Mouse (Mus musculus): ENCODE results near the gene Slc7a8.
A peak's percentile ranks its signal among the peaks of the same experiment; 100 is the strongest.
"Not testable (repeated sequence)": the region's sequence is repeated elsewhere in the genome, so short reads cannot be mapped to it uniquely, and the experiment has no call there.

Slc7a8 gene

DNA sequence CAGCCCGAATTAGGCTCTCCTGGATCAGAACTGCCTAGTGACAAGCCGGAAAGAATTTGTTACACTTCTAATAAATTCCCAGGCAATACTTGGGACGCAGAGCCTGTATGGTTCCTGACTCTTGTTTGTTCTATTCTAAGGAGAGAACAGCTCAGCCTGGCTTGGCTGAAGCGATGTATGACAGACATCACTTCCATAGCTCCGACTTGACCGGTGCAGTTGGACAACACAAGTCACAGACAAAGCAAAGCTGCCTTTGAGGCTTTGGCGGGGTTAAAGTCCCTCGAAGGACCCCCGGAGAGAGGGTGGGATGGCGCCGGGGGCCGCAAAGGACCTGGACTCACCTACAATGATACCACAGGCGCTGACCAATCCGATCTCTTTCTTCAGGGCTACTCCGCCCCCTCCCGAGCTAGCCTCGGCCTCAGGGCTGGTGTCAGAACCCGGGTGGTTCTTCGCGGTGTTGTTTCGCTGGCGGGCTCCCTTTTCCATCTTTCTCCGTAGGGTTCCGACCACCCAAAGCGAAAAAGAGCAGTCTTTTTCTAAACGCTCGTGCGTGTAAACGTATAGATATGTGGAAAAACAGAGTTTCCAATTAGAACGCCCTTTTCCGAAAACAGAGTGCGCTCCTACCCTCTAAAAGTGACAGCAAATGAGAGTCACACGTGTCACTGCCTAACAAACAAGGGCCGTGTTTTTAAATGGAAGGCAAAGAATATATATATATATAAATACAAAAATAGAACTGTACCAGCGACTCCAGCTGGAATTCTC is 723 bp downstream of the Slc7a8 start:
- DNase-seq (ENCODE audit: low spot score in 2 of 2), result peak; percentile 73 to 76

DNA sequence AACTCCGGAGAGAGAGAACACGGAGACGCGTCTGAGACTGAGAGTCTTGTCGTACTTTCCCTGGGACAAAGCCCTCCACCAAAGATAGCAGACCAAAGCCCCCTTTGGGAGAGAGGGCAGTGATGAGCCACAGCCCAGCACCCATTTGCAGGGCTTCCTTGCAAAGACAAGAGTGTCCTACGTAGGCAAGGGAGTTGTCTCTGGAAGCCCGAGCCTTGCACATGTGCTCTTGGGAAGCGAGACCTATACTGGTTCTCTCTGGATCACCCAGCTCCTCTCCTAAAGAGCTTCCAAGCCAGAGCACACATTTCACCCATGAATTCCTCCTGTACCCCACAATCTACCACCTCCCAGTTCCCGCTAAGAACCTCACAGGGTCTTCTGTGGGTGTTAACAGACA is 1.7 kb downstream of the Slc7a8 start:
- DNase-seq (ENCODE audit: low spot score in 2 of 2), result peak in 1 of 2 experiments; percentile 24

DNA sequence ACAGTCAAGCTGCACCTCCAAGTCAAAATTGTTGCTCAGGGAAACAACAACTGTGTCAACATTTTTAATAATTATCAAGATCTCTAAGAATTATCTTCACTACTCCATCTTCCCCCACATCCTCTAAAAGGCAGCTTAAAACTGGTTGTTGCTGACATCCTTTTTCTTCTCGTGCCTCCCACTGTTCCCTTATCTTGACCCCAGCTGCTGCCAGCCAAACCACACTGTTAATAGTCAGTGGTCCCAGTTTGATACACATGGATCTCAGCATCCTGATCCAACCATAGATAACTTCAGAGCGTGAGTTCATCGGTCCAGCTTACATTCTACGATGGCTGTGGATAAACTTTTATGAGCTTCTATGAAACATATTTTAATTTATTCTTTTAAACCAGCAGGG is 3.9 kb downstream of the Slc7a8 start:
- DNase-seq (ENCODE audit: low spot score in 2 of 2), result no peak

DNA sequence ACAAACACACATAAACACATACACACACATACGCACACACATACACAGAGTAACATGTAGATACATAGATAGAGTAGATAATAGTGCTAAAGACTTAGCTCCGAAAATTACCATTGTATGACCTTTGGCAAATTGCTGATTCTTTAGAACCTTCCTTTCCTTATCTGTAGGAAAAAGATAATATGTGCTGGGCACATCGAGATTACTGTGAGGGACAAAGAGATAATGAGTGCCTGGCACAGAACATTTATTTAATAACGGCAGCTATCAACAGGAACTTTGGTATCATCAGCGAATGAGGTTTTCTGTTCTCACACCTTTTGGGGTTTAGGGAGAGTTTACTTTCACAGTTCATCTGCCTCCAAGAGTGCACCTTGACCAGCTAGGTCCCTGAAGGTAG is 5.0 kb downstream of the Slc7a8 start:
- no peak for DNase-seq (ENCODE audit: low spot score in 2 of 2)

DNA sequence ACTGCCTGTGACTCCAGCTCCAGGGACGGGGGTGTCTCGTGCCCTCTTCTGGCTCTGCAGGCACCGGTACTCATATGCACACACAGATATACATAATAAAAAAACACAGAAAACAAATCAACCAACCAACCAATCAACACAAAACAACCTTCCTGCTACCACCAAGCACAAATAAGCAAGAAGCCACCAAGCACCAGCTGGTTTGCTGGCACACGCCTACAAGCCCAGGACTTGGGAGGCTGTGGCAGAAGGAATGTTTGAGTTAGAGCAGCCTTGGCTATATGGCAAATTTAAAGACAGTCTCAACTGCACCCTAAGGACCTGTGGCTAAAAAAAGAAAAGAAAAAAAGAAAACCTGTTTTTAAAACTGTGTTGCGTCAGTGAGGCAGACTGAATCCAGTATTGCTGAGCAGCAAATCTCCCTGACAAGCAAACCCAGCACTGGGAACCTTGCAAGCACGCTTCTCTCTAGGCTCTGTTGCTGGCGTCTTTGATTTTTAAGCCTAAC is 6.2 kb downstream of the Slc7a8 start:
- DNase-seq (ENCODE audit: low spot score in 2 of 2), result no peak

DNA sequence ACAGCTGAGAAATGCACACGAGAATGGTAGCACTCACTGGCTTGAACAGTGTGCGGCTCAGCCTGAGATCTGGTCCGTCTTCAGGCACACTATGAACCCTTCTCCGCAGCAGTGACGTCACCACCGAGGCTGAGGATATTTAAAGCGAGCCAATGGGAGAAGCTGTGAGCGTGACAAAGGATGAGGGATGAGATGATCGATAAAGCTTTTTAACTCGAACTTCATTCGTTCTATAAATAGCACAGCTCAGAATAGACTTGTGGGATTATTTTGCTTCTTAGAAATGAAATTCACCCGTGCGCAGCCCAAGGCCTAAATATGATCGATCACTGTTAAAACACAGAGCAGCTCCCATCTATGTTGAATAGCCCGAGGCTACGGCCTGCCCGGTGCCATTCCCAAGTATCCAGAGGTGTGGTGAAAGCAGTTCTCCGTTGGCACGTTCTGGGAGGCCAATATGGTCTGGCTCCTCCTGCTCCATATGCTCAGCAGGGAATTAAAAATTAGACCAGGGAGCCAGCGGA is 9.4 kb downstream of the Slc7a8 start:
- peak; percentile 65 to 76 for DNase-seq (ENCODE audit: low spot score in 2 of 2)

DNA sequence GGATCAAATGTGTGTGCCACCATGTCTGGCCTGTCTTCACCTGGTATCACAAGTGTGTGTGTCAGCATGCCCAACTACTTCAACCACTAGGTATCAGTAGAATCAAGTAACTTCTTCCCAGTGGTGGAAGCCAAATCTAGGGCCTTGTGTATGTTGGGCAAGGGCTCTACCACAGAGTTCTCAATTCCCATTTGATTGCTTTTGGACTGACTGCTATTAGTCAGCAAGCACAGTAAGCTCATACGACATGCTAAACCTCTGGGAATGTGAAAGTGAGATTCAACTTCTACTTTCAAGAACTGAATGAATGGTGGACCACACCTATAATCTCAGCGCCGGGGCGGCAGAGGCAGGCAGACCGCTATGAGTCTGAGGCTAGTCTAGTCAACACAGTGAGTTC is 11.4 kb downstream of the Slc7a8 start:
- DNase-seq (ENCODE audit: low spot score in 2 of 2), result no peak

DNA sequence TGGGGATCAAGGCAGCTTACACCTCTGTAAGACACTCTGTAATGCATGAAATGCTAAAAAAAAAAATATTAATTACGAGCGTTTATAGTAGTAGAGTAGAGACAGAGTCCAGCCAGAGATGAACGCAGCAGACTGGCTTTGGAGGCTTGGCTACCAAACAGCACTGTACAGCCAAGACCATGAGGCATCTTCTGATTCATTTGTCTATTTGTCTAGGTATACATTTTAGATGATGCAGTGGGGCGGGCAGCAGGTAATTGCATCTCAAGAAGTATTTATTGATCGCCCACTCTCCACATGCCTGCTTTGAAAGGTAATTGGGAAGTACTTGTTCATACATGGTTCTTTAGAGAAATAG is 12.7 kb downstream of the Slc7a8 start:
- no peak for DNase-seq (ENCODE audit: low spot score in 2 of 2)

DNA sequence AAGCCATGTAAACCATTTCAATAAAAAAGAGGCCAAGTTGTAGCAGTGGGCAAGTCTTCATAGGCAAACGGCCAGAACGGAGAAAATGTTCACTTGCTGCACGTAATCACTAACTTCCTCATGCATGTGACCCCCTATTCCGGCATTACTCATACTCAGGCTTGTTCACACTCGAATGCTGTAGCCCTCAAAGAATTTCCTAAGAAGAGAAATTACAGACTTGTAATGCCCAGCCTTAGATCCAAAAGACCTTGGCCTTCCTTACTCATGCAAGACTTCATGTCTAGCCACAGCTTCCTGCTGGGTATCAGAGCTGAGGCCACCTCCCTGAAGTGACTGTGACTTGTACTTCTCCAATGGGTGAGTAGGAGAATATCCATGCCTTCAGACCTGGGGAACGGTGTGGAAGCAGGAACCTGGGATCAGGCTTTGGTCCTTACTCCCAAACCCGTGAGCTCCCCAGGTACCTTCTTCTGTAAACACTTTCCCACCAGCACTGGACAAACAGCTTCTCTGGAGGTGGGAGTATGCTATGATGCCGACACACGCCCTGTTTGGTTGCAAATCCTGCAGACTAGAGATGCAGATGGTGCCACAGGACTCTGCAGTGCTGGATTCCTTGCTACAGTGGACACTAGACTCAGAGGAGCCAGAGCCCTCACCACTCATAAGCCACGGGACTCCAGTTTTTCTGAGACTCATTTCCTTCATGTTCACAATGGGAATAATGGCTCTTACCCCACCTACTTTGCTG is 13.3 kb downstream of the Slc7a8 start:
- no peak for DNase-seq (ENCODE audit: low spot score in 2 of 2)

DNA sequence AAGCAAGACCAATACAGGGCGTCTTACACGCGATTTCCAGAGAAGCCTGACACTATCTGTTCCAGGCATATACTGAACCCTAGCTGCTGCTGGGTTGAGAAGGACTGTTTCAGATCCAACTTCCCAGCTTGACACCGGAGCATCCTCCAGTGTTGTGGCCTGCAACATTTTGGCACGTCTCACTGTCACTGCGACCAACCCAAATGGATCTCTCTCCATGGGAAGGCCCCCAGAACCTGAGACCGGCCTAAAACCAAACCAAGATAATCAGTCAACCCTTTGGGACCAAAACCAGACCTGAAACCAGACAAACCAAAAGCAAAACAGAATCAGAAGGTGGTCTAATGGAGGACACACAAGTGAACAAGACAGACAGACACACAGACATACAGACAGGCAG is 14.8 kb downstream of the Slc7a8 start:
- DNase-seq (ENCODE audit: low spot score in 2 of 2), result not testable (repeated sequence)

DNA sequence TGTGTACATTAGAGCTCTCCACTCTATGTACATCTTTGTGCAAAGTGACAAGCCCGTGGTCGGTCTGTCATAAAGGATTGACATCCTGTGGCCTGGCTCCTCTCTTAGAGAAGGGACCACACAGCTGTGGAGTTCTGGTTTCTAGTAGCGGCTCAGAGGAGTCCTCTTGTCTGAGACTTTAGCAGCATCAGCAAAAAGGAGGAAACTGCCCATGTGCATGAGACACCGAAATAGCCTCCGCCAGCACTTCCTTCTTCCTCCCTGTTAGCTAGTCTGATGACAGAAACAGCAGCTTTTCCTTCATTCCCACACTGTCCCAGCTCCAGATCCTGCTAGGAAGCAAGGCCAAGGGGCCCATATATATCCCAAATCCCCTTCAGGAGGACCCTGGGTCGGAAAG is 25.4 kb downstream of the Slc7a8 start:
- DNase-seq (ENCODE audit: low spot score in 2 of 2), result no peak

DNA sequence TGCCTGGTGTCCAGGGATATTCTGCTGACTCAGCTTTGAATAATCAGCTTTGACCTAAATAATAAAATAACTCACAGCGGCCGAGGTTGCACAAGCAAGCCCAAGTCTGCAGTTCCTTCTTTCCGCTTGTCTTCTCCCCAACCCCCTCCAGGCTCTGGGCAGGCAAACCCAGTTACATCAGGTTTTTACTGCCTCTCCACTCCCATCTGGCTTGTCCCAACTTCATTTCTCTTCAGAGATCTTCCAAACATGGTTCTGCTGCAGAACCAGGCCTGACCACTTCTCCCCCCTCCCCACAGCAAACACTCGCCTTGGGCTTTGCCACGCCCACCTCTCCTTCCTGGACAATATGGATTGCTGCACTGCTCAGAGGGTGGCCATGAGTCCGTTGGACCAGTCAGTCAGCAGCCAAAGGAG is 27.1 kb downstream of the Slc7a8 start:
- no peak for DNase-seq (ENCODE audit: low spot score in 2 of 2)

DNA sequence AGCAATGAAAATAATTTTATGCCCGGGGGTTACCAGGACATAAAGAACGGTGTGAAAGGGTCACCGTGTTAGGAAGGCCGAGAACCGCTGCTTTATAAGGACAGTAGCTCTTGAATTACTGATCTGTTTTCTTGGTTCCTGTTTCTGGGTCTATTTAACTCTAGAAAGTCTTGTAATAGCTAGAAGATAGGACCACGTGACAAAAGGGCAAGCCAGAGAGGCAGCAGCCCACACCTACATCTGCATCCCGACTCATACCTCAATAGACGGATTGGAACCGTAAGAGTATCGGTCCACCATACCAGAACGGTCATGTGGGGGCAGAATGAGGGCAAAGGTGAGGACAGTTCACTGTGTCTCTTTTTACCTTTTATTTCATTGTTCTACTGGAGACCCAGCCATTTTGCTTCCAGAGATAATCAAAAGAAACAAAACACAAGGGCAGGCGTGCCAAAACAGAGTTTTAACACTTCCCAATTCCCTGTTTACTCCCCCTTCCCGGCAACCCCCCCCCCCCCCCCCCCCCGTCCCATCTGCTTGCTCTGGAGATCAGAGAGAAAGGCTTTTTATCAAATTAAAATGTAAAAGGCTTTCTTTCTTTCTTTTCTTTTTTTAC is 27.7 kb downstream of the Slc7a8 start:
- no peak for DNase-seq (ENCODE audit: low spot score in 2 of 2)

DNA sequence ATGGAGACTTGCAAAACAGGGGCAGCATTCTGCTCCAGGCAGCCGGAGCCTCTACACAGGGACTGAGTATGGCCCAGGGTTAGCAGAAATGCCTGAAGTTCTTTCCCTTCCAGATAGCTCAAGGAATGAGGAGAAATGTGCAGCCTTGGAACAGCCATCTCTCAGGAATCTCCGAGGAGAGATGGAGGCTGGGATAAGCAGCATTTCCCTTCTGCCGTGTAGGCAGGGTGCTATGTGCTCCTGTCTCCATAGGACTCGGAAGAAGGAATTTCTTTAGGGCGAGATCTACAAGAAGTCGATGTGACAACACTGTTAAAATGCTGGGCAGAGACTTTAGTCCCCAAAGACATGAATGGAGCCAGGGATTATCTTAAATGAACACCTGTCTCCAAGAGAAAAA is 28.8 kb downstream of the Slc7a8 start:
- no peak for DNase-seq (ENCODE audit: low spot score in 2 of 2)

DNA sequence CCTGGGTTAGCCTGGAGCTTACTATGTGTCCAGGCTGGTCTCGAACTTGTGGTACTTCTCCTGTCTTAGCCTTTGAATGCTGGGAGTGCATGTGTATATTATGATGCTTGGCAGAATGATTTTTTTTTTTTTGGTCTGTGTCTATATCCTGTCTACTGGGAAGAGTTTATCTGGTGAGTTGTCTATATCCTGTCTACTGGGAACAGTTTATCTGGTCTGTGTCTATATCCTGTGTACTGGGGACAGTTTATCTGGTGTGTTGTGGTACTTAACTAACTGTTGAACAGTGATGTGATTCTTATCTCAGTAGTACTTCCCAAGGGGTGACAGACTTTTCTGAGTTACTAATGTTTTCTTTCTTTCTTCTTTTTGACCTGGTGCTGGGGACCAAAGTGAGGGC is 30.0 kb downstream of the Slc7a8 start:
- no peak for DNase-seq (ENCODE audit: low spot score in 2 of 2)

DNA sequence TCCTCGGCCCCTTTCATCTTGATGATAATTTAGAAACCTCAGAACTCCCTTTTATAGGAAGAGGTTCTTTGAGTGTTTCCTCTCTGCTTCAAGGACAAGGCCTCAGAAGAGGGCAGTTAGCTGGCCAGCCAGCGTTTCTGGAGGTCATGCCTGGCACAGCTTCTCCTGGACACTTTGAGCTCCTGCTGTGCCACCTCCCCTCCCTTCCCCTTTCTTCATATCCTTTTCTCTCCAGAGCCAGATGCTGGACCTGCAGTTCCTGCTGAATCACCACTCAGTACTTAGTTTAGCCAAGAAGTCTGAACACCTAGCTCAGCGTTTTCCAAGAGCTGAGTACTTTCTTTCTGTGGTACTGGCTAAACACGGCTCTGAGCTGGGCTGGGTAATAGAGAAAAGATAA is 32.5 kb downstream of the Slc7a8 start:
- no peak for DNase-seq (ENCODE audit: low spot score in 2 of 2)

DNA sequence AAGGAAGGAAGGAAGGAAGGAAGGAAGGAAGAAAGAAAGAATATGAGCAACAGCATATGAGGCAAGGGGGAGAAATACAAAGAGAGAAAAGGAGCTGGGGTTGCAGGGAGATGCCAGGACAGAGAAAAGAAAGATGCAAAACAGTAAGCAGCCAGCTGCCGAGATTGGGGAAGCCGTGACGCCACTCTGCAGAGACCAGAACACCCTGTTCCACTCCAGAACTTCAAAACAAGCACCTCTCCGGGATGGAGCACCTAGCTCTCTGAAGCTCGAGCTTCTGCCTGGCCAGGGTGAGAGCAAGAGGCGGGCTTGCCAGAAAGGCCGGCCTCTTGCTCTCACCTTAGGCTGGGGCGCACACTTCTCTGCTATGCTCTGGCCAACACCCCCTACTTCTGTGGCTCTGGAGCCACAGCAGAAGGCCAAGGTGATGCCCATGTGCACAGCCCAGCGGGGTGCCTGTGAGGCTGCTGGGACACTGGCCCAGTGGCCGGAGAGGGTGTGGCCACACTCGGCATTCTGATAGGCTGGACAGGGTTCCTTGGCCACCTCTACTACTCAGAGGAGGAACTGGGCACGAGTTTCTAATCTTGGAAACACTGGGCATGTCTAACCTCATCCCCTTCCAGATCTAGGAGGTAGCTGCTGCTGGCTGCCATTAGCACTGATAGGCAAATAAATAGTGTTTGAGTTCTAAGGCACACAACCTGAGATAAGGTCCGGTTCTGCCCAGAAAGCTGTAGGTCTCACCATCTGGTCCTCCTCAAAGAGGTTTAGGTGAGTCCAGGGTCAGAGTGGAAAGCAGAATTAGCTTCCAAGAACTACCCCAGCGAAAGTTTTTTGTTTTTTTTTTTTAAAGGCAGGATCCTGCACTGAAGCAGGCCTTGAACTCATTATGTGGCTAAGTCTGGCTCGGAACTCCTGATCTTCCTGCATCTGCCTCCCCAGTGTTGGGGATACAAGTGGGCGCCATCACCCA is 33.5 kb downstream of the Slc7a8 start:
- no peak for DNase-seq (ENCODE audit: low spot score in 2 of 2)

DNA sequence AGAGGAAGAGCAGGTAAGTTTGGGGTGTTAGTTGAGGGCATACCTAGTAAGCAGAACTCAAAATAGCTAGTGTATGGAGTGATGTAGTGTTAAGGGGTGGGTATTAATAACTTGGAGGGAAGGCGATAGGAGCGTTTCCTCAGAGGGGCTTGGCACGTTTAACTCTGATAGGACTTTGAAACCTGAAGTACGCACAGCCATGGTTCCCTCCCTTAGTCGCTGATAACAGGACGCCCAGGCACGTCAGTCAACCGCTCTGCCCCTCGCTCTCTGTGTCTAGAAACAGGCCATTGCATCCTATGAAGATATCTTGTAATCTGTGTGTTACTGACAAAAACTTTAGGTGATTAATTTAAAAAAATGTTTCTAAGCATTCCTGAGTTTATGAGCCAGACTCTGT is 35.7 kb downstream of the Slc7a8 start:
- no peak for DNase-seq (ENCODE audit: low spot score in 2 of 2)

DNA sequence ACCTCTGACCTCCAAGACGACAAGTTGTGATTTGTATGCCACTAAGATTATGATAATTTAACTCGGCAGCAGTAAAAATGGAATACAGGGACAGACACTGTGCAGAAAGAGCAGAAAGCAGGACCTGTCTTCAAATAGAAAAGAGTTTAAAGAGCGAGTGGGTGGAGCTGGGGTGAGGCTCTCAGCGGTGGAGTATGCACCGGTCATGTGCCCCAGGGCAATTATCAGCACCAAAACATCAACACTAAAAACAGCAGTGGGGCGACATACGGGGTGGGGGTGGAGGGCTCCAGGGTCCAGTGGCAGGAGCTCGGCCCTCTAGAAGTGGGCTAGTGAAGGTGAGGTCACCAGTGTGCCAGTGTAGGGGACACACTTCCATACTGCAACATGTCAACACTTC is 37.3 kb downstream of the Slc7a8 start:
- DNase-seq (ENCODE audit: low spot score in 2 of 2), result no peak

DNA sequence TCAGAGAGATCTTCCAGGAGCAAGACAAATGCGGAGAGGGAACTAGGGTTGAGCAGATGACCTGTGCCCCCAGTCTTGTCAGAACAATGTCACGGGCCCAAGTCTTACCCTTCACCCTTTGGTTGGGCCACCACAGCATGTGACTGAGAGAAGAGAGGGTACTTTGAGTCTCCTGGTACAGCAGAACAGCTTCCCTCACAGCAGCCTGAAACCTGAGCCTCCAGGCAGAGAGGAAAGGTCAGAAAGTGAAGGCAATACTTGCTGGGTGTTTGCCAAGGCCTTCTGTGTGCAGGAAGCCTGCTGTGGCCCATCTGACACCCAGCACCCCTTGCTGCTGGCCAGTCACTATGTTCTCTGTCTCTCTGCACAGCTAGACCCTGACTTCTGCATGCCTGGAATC is 39.4 kb downstream of the Slc7a8 start:
- no peak for DNase-seq (ENCODE audit: low spot score in 2 of 2)

DNA sequence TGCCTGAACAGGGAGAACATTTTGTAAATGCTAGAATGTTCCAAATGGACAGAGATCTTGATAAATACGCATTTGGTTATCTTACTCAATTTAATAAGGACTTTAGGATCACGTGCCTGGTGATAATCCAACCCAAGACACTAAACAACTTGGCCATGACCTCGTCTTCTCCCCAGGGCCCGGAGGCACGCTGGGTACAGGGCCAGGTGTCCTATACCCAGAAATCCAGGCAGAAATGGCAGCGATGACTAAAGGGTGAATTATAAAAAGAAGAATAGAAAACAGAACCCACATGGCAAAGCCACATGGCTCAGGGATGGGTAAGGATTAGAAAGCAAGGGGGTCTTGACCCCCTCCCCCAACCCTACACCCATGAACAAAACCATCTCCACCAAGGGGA is 40.0 kb downstream of the Slc7a8 start:
- DNase-seq (ENCODE audit: low spot score in 2 of 2), result no peak
